Mouse (Mus musculus) hindbrain, embryonic 11.5 days (tissue): ENCODE measurements at regions not wholly inside any gene's neighbourhood (a gene's known extent, or its start where the extent isn't known, plus 50 kb on each side); places are given as distances from the start of the nearest gene placed in this dataset.

Experiments
- ATAC-seq: fragments of 200-750 bp; cut with Nextera tagmentation; 2 replicates; pipeline ENCODE4 v1.8.0; 2017; ENCODE audit warnings: mild to moderate bottlenecking, moderate TSS enrichment, moderate library complexity; ENCODE audit not compliant: low FRiP score
- DNase-seq: peaks from one replicate; pipeline ENCODE4 v3.0.0-alpha.2; 2015; ENCODE audit warnings: low spot score
- H3K27ac ChIP-seq: fragments of 300-500 bp; sonication (generic); 2 replicates; pipeline ENCODE4 v1.5.1; 2014; ENCODE audit warnings: mild to moderate bottlenecking, low read depth, low read length
- H3K27me3 ChIP-seq: fragments of 300-500 bp; sonication (generic); 2 replicates; pipeline ENCODE4 v1.6.1; 2014; ENCODE audit warnings: mild to moderate bottlenecking, low read length, moderate library complexity, mixed read lengths; ENCODE audit not compliant: control insufficient read depth, insufficient read depth
- H3K36me3 ChIP-seq: fragments of 300-500 bp; sonication (generic); 2 replicates; pipeline ENCODE4 v1.6.1; 2014; ENCODE audit warnings: mild to moderate bottlenecking, low read length, moderate library complexity, mixed read lengths; ENCODE audit not compliant: control insufficient read depth, insufficient read depth
- H3K4me1 ChIP-seq: fragments of 300-500 bp; sonication (generic); replicated peaks from 2 replicates; pipeline ENCODE4 v1.6.1; 2014; ENCODE audit warnings: low read length, mixed read lengths; ENCODE audit not compliant: control insufficient read depth, insufficient read depth
- H3K4me2 ChIP-seq: fragments of 300-500 bp; sonication (generic); replicated peaks from 2 replicates; pipeline ENCODE4 v1.6.1; 2014; ENCODE audit warnings: mild to moderate bottlenecking, low read depth, low read length
- H3K4me3 ChIP-seq: fragments of 300-500 bp; sonication (generic); 2 replicates; pipeline ENCODE4 v1.5.1; 2014; ENCODE audit warnings: low read depth, low read length
- H3K9ac ChIP-seq: fragments of 300-500 bp; sonication (generic); 2 replicates; pipeline ENCODE4 v1.6.1; 2014; ENCODE audit warnings: low read depth, low read length
- H3K9me3 ChIP-seq: fragments of 300-500 bp; sonication (generic); 2 replicates; pipeline ENCODE4 v1.6.1; 2016; ENCODE audit warnings: low read length; ENCODE audit not compliant: control insufficient read depth
- WGBS: fragments of 180-500 bp; shearing (Covaris S2); extraction: QIAGEN DNeasy Blood & Tissue Kit; methylation state at CpG from one replicate; pipeline ENCODE4 v1.1.7; 2014; 5-methylcytosine and 5-hydroxymethylcytosine counted together

DNA sequence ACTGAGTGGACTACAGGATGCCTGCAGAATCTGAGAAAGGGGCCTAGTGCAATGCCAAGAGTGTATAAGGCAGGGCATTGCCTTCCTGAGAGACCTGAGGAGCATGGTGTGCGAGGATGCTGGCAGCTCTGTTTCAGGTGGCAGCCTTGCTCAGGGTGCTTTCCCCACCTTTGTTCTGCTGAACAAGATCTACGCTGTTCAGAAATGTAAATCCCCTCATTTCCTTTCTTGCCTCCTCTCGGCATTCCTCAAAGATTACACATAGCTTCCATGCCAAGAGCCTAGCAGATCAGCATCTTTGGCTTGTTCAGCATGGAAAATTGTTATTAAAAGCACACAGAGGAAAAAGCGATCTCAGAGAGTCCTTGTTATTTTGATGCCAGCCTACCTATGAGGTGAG lies 128.6 kb upstream of the Flrt2 start:
- Histone ChIP-seq H3K9ac (no peak overlapping the region), H3K36me3 (no peaks in the 10 kb centered on the region), H3K27ac (no peak overlapping the region), H3K4me1 (no peaks in the 10 kb centered on the region), H3K27me3 (no peaks in the 10 kb centered on the region), H3K4me2 (no peak overlapping the region), H3K4me3 (no peak overlapping the region), H3K9me3 (no peaks in the 10 kb centered on the region)
- WGBS, result 73% methylated on average over 4 of the region's 4 CpGs
- ATAC-seq, result no peak
- no peak for DNase-seq

DNA sequence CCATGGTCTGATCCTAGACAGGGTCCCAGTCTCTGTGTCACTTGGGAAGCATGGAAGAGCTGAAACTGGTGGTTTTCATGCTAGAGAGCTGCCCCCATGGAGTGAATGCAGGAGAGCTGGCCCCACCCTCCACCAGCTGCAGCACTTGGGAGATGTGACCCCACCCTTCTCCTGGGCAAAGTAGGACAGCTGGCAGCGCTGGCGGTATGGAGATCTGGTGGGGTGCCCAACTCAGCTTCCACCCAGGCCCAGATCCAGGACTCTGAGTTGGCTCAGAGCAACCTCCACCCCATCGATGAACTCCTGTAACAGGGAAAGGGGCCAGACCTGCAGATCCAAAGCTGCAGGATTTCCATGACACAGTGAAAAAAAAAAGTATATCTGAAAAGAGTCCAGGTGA lies 115.3 kb upstream of the Flrt2 start:
- DNase-seq (no peak), ATAC-seq (no peak)
- no peaks in the 10 kb centered on the region for H3K36me3 ChIP-seq
- H3K4me1 ChIP-seq, result no peaks in the 10 kb centered on the region
- no peak overlapping the region for H3K4me3 ChIP-seq
- no peak overlapping the region for H3K9ac ChIP-seq
- H3K9me3 ChIP-seq, result no peaks in the 10 kb centered on the region
- H3K27me3 ChIP-seq, result no peaks in the 10 kb centered on the region
- 80% methylated on average over 3 of the region's 3 CpGs for WGBS
- no peak overlapping the region for H3K4me2 ChIP-seq
- H3K27ac ChIP-seq, result no peak overlapping the region

GRCm38 (mm10) chr12:95589011-95589410 lies 103.0 kb upstream of the Flrt2 start:
- DNase-seq, result no peak
- no peak overlapping the region for H3K4me2 ChIP-seq

DNA sequence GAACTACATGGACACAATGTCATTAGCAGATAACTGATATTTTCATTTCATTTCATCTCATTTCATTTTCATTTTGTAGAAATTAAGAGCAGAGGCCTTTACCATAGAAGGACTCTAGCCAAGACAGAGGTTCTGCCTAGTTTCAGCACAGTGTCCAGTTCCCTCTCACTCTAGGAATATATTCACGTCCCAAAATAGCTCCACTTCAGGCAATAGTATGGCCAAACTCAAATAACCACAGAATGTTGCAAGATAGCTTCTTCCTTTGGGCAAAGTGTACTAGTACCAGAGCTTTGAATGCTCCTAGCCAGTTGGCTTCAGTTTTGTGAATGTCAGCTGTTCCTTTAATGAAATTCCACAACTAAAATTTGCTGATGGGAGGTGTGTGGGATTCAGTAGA lies 72.7 kb upstream of the Flrt2 start:
- no peaks in the 10 kb centered on the region for H3K36me3 ChIP-seq
- ATAC-seq, result no peak
- no peak overlapping the region for H3K9ac ChIP-seq
- no peak for DNase-seq
- no peaks in the 10 kb centered on the region for H3K27me3 ChIP-seq
- no peaks in the 10 kb centered on the region for H3K9me3 ChIP-seq
- no peak overlapping the region for H3K4me3 ChIP-seq
- H3K4me1 ChIP-seq, result no peaks in the 10 kb centered on the region
- 91% methylated on average over 1 of the region's 1 CpGs for WGBS
- H3K4me2 ChIP-seq, result no peak overlapping the region
- no peak overlapping the region for H3K27ac ChIP-seq

More at GRCm38 (mm10) chr12:95589011-95589410, 103.0 kb upstream of the Flrt2 start:
- Histone ChIP-seq H3K9me3 (no peaks in the 10 kb centered on the region), H3K4me1 (no peaks in the 10 kb centered on the region), H3K36me3 (no peaks in the 10 kb centered on the region), H3K27ac (no peak overlapping the region), H3K4me3 (no peak overlapping the region), H3K9ac (no peak overlapping the region), H3K27me3 (no peaks in the 10 kb centered on the region)
- ATAC-seq, result no peak

DNA sequence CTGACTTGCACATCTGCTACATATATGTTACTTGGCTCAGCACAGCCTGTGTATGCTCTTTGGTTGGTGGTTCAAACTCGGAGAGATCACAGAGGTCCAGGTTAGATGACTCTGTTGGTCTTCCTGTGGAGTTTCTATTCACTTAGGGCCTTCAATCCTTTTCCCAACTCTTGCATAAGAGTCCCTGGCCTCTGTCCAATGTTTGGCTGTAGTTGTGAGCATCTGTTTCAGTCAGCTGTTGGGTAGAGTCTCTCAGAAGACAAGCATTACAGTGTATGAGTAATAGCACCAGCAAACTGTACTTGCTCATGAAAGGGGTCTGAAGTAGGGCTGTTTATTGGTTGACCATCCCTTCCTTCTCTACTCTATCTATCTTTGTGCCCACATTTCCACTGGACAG lies 61.0 kb upstream of the Flrt2 start:
- H3K4me3 ChIP-seq, result no peak overlapping the region
- H3K4me2 ChIP-seq, result no peak overlapping the region
- no peak overlapping the region for H3K27ac ChIP-seq
- 78% methylated on average over 1 of the region's 1 CpGs for WGBS
- H3K27me3 ChIP-seq, result no peaks in the 10 kb centered on the region
- ATAC-seq (no peak), DNase-seq (no peak)
- H3K9me3 ChIP-seq, result no peaks in the 10 kb centered on the region
- H3K9ac ChIP-seq, result no peak overlapping the region
- H3K4me1 ChIP-seq, result no peaks in the 10 kb centered on the region
- H3K36me3 ChIP-seq, result no peaks in the 10 kb centered on the region

DNA sequence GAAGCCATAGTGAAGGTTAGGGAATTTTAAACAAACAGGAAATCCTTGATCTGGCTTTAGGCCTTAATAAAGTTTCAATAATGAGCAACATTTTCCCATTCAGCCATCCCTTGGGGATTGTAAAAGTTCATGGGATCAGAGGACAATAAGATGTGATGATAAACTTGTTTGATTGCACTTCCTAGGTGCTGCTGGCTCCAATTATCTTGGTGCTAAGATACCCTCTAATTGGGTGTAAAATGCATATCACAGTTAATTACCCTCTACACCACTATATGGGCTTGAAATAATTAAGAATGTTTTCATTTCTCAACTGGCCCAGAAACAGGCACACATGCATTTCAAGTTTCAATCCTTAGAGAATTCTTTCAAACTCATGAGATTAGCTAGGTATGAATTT lies 55.4 kb upstream of the Flrt2 start:
- DNase-seq, result no peak
- H3K27ac ChIP-seq, result no peak overlapping the region
- H3K27me3 ChIP-seq, result no peaks in the 10 kb centered on the region
- H3K4me1 ChIP-seq, result no peaks in the 10 kb centered on the region
- no peaks in the 10 kb centered on the region for H3K36me3 ChIP-seq
- H3K4me3 ChIP-seq, result no peak overlapping the region
- no peak overlapping the region for H3K4me2 ChIP-seq
- H3K9me3 ChIP-seq, result no peaks in the 10 kb centered on the region
- no peak overlapping the region for H3K9ac ChIP-seq
- ATAC-seq, result no peak

- Histone ChIP-seq H3K27me3 (no peaks in the 10 kb centered on the region), H3K9ac (no peak overlapping the region), H3K36me3 (no peaks in the 10 kb centered on the region), H3K4me2 (no peak overlapping the region), H3K4me1 (no peaks in the 10 kb centered on the region), H3K9me3 (no peaks in the 10 kb centered on the region), H3K27ac (no peak overlapping the region), H3K4me3 (no peak overlapping the region)
- no peak for DNase-seq
- ATAC-seq, result no peak
Measured at GRCm38 (mm10) chr12:95639892-95640291, 52.1 kb upstream of the Flrt2 start.

GRCm38 (mm10) chr12:95641628-95642027 lies 50.4 kb upstream of the Flrt2 start:
- Histone ChIP-seq H3K9me3 (no peaks in the 10 kb centered on the region), H3K9ac (no peak overlapping the region), H3K27me3 (no peaks in the 10 kb centered on the region), H3K27ac (no peak overlapping the region), H3K4me1 (no peaks in the 10 kb centered on the region), H3K36me3 (no peaks in the 10 kb centered on the region), H3K4me3 (no peak overlapping the region), H3K4me2 (no peak overlapping the region)
- DNase-seq (peak; percentile 21), ATAC-seq (no peak)
